Mouse (Mus musculus): ENCODE measurements around the gene Abcd4.

GRCm38 (mm10) chr12:84567576-84567975 lies 49.6 kb downstream of the Abcd4 start:
- TF ChIP-seq CTCF (IDR thresholded peaks at IDR 0.05; ENCODE audit: extremely low read depth, insufficient read depth, low read length) (no peak), POLR2A (IDR thresholded peaks at IDR 0.05; ENCODE audit: extremely low read depth, insufficient read depth, low read length) (no peak)

Data from cortical plate, adult 2 months (tissue).